Mouse (Mus musculus) heart, embryonic 15.5 days (tissue): ENCODE results near the gene Mettl27. TPM values are rescaled to one million over a fixed set of nuclear protein-coding genes. Genes with fewer than 3 reads are reported as not detected.
A peak's percentile ranks its signal among the peaks of the same experiment; 100 is the strongest.
"Not testable (repeated sequence)": the region's sequence is repeated elsewhere in the genome, so short reads cannot be mapped to it uniquely, and the experiment has no call there.

Experiments used
- ATAC-seq: fragments of 200-750 bp; cut with Nextera tagmentation; replicated peaks from 2 replicates; pipeline ENCODE4 v1.8.0; 2017; ENCODE audit warnings: low read depth, moderate TSS enrichment; ENCODE audit not compliant: insufficient number of reproducible peaks, insufficient read depth, low FRiP score
- H3K27ac ChIP-seq: fragments of 300-500 bp; sonication (generic); 2 replicates; pipeline ENCODE4 v1.5.1; 2015; ENCODE audit warnings: mild to moderate bottlenecking, inconsistent platforms
- H3K27me3 ChIP-seq: fragments of 300-500 bp; sonication (generic); 2 replicates; pipeline ENCODE4 v1.6.1; 2015; ENCODE audit warnings: inconsistent platforms
- H3K36me3 ChIP-seq: fragments of 300-500 bp; sonication (generic); 2 replicates; pipeline ENCODE4 v1.6.1; 2015; ENCODE audit warnings: mild to moderate bottlenecking, inconsistent platforms
- H3K4me1 ChIP-seq: fragments of 300-500 bp; sonication (generic); replicated peaks from 2 replicates; pipeline ENCODE4 v1.6.1; 2015; ENCODE audit warnings: inconsistent platforms
- H3K4me2 ChIP-seq: fragments of 300-500 bp; sonication (generic); 2 replicates; pipeline ENCODE4 v1.6.1; 2015; ENCODE audit warnings: inconsistent platforms, mild to moderate bottlenecking, moderate library complexity
- H3K4me3 ChIP-seq: fragments of 300-500 bp; sonication (generic); 2 replicates; pipeline ENCODE4 v1.5.1; 2015; ENCODE audit warnings: mild to moderate bottlenecking, inconsistent platforms
- H3K9ac ChIP-seq: fragments of 300-500 bp; sonication (generic); 2 replicates; pipeline ENCODE4 v1.6.1; 2015; ENCODE audit warnings: mild to moderate bottlenecking, inconsistent platforms
- H3K9me3 ChIP-seq: fragments of 300-500 bp; sonication (generic); replicated peaks from 2 replicates; pipeline ENCODE4 v1.6.1; 2016; ENCODE audit warnings: inconsistent platforms
- WGBS: fragments of 180-500 bp; shearing (Covaris S2); methylation state at CpG from one replicate; pipeline ENCODE4 v1.1.7; 2015; ENCODE audit warnings: mixed read lengths; 5-methylcytosine and 5-hydroxymethylcytosine counted together
- polyA plus RNA-seq: library from polyadenylated mRNA; unstranded; fragments of >200 nt; fragmentation: Nextera tagmentation; extraction: Ambion mirVana; gene quantifications from 2 replicates; pipeline ENCODE4 v1.2.1, GENCODE M21; 2015

Mettl27 gene
- polyA plus RNA-seq, 1 experiment from 2014 or later: 6.6 TPM

- ATAC-seq: no peak
- no peak overlapping the region for H3K9ac ChIP-seq
- H3K27ac ChIP-seq: no peak overlapping the region
- H3K4me1 ChIP-seq: peaks cover 20% of the 10 kb centered on the region
- H3K9me3 ChIP-seq: no peaks in the 10 kb centered on the region
- WGBS: 50% methylated on average over 5 of the region's 5 CpGs
- no peaks in the 10 kb centered on the region for H3K36me3 ChIP-seq
- peaks cover 4% of the 10 kb centered on the region; the same call in 1 of the 2 replicates for H3K27me3 ChIP-seq
- no peak overlapping the region for H3K4me2 ChIP-seq
- H3K4me3 ChIP-seq: no peak overlapping the region
These were observed 23.3 kb downstream of the Mettl27 start for GRCm38 (mm10) chr5:134955491-134955890.

- Histone ChIP-seq H3K27me3 (no peaks in the 10 kb centered on the region), H3K27ac (no peak overlapping the region), H3K9me3 (no peaks in the 10 kb centered on the region), H3K4me3 (no peak overlapping the region), H3K4me1 (peaks cover 13% of the 10 kb centered on the region; the same call in 1 of the 2 replicates), H3K36me3 (no peaks in the 10 kb centered on the region), H3K9ac (no peak overlapping the region), H3K4me2 (no peak overlapping the region)
- peak; percentile 61 for ATAC-seq
- WGBS: 57% methylated on average over 7 of the region's 7 CpGs
These were observed 26.9 kb downstream of the Mettl27 start for GRCm38 (mm10) chr5:134959114-134959513.

- Histone ChIP-seq H3K4me1 (peaks cover 13% of the 10 kb centered on the region; the same call in 1 of the 2 replicates), H3K9ac (no peak overlapping the region), H3K36me3 (no peaks in the 10 kb centered on the region), H3K27me3 (no peaks in the 10 kb centered on the region), H3K27ac (no peak overlapping the region), H3K9me3 (no peaks in the 10 kb centered on the region), H3K4me3 (no peak overlapping the region), H3K4me2 (no peak overlapping the region)
- no peak for ATAC-seq
- 62% methylated on average over 2 of the region's 2 CpGs for WGBS
These were observed 28.3 kb downstream of the Mettl27 start for GRCm38 (mm10) chr5:134960430-134960829.

- no peaks in the 10 kb centered on the region for H3K9me3 ChIP-seq
- peaks cover 23% of the 10 kb centered on the region for H3K4me1 ChIP-seq
- ATAC-seq: no peak
- no peak overlapping the region for H3K9ac ChIP-seq
- H3K27me3 ChIP-seq: peaks cover 4% of the 10 kb centered on the region; the same call in 1 of the 2 replicates
- no peak overlapping the region for H3K27ac ChIP-seq
- no peaks in the 10 kb centered on the region for H3K36me3 ChIP-seq
- 88% methylated on average over 2 of the region's 2 CpGs for WGBS
- no peak overlapping the region for H3K4me2 ChIP-seq
- H3K4me3 ChIP-seq: no peak overlapping the region
These were observed 29.4 kb downstream of the Mettl27 start for GRCm38 (mm10) chr5:134961519-134961918.

GRCm38 (mm10) chr5:134963546-134963945 is 31.4 kb downstream of the Mettl27 start:
- peaks cover 10% of the 10 kb centered on the region for H3K27me3 ChIP-seq
- H3K4me1 ChIP-seq: peaks cover 21% of the 10 kb centered on the region
- no peaks in the 10 kb centered on the region for H3K36me3 ChIP-seq
- no peak overlapping the region for H3K9ac ChIP-seq
- 0 out of 2 replicates have a peak overlapping the region, but pooled peaks have one; percentile 20 for H3K27ac ChIP-seq
- no peak overlapping the region for H3K4me2 ChIP-seq
- 26% methylated on average over 5 of the region's 5 CpGs for WGBS
- no peaks in the 10 kb centered on the region for H3K9me3 ChIP-seq
- no peak overlapping the region for H3K4me3 ChIP-seq
- ATAC-seq: no peak

- H3K27ac ChIP-seq, H3K4me2 ChIP-seq, ATAC-seq, H3K9ac ChIP-seq, H3K27me3 ChIP-seq, H3K36me3 ChIP-seq, H3K4me3 ChIP-seq, H3K9me3 ChIP-seq: not testable (repeated sequence)
- peaks cover 14% of the 10 kb centered on the region for H3K4me1 ChIP-seq
These were observed 32.5 kb downstream of the Mettl27 start for GRCm38 (mm10) chr5:134964655-134965054.

GRCm38 (mm10) chr5:134965473-134965851 is 33.3 kb downstream of the Mettl27 start:
- no peaks in the 10 kb centered on the region for H3K36me3 ChIP-seq
- 6% methylated on average over 10 of the region's 10 CpGs for WGBS
- no peak; the same call in 1 of the 2 replicates for ATAC-seq
- no peak overlapping the region for H3K27ac ChIP-seq
- H3K27me3 ChIP-seq: peaks cover 10% of the 10 kb centered on the region
- H3K9ac ChIP-seq: peak overlapping the region; percentile 25; the same call in 1 of the 2 replicates
- H3K4me1 ChIP-seq: peaks cover 14% of the 10 kb centered on the region
- no peaks in the 10 kb centered on the region for H3K9me3 ChIP-seq
- H3K4me2 ChIP-seq: peak overlapping the region; percentile 63
- H3K4me3 ChIP-seq: peak overlapping the region; percentile 33

- WGBS: 5% methylated on average over 33 of the region's 33 CpGs
- ATAC-seq: peak; percentile 40; the same call in 1 of the 2 replicates
- peak overlapping the region; percentile 25; the same call in 1 of the 2 replicates for H3K9ac ChIP-seq
- peak overlapping the region; percentile 63 for H3K4me2 ChIP-seq
- no peaks in the 10 kb centered on the region for H3K36me3 ChIP-seq
- no peaks in the 10 kb centered on the region for H3K9me3 ChIP-seq
- H3K4me1 ChIP-seq: peaks cover 14% of the 10 kb centered on the region
- no peak overlapping the region for H3K27ac ChIP-seq
- peak overlapping the region; percentile 33 for H3K4me3 ChIP-seq
- H3K27me3 ChIP-seq: peaks cover 10% of the 10 kb centered on the region
These were observed 34.0 kb downstream of the Mettl27 start for GRCm38 (mm10) chr5:134965852-134966821.

- Histone ChIP-seq H3K9ac (no peak overlapping the region), H3K4me1 (peaks cover 14% of the 10 kb centered on the region), H3K4me2 (no peak overlapping the region), H3K4me3 (no peak overlapping the region), H3K27me3 (peaks cover 10% of the 10 kb centered on the region), H3K9me3 (no peaks in the 10 kb centered on the region), H3K27ac (no peak overlapping the region; the same call in 1 of the 2 replicates), H3K36me3 (no peaks in the 10 kb centered on the region)
- WGBS: 65% methylated on average over 20 of the region's 20 CpGs
- ATAC-seq: no peak
These were observed 35.2 kb downstream of the Mettl27 start for GRCm38 (mm10) chr5:134967164-134967944.

- H3K27ac ChIP-seq: no peak overlapping the region
- peaks cover 16% of the 10 kb centered on the region for H3K4me1 ChIP-seq
- no peak overlapping the region for H3K4me2 ChIP-seq
- H3K9me3 ChIP-seq: no peaks in the 10 kb centered on the region
- no peak for ATAC-seq
- no peak overlapping the region for H3K4me3 ChIP-seq
- 43% methylated on average over 8 of the region's 8 CpGs for WGBS
- no peak overlapping the region for H3K9ac ChIP-seq
- H3K27me3 ChIP-seq: peaks cover 10% of the 10 kb centered on the region
- H3K36me3 ChIP-seq: no peaks in the 10 kb centered on the region
These were observed 38.5 kb downstream of the Mettl27 start for GRCm38 (mm10) chr5:134970671-134971070.

GRCm38 (mm10) chr5:134973081-134973480 is 40.9 kb downstream of the Mettl27 start:
- H3K36me3 ChIP-seq: no peaks in the 10 kb centered on the region
- no peak for ATAC-seq

More at GRCm38 (mm10) chr5:134973081-134973480, 40.9 kb downstream of the Mettl27 start:
- H3K27ac ChIP-seq: no peak overlapping the region
- no peaks in the 10 kb centered on the region for H3K27me3 ChIP-seq
- H3K4me2 ChIP-seq: no peak overlapping the region
- H3K9me3 ChIP-seq: no peaks in the 10 kb centered on the region
- H3K9ac ChIP-seq: no peak overlapping the region
- H3K4me1 ChIP-seq: peaks cover 7% of the 10 kb centered on the region
- H3K4me3 ChIP-seq: no peak overlapping the region
